Mouse (Mus musculus) small intestine, adult 2 months (tissue): Measurements from ENCODE around the gene Ly9.

Experiments used
- CTCF ChIP-seq: fragments of 200-500 bp; IDR thresholded peaks from 2 replicates; pipeline ENCODE4 v1.5.1; 2012; ENCODE audit warnings: low read depth, mild to moderate bottlenecking, control low read depth, inconsistent platforms, low read length, moderate library complexity, mixed read lengths; ENCODE audit not compliant: insufficient replicate concordance, insufficient read length; ENCODE audit errors: extremely low read depth
- POLR2A ChIP-seq: fragments of 200-500 bp; IDR thresholded peaks from 2 replicates; pipeline ENCODE4 v1.6.1; 2012; ENCODE audit warnings: low read depth, mild to moderate bottlenecking, control low read depth, inconsistent platforms, low read length, moderate library complexity

- TF ChIP-seq CTCF (no peak), POLR2A (no peak)
These were observed 46.0 kb downstream of the Ly9 start for GRCm38 (mm10) chr1:171561200-171561599.
